Mouse (Mus musculus) ES-E14 (cell line): ENCODE measurements at regions not wholly inside any gene's neighbourhood (a gene's known extent, or its start where the extent isn't known, plus 50 kb on each side); places are given as distances from the start of the nearest gene placed in this dataset.

Source experiments
- DNase-seq: peaks from one replicate; pipeline ENCODE4 v3.0.0-alpha.2; 2013; ENCODE audit warnings: low read depth, low spot score
- H3K27ac ChIP-seq: 2 replicates; pipeline ENCODE4 v1.5.1; 2012; ENCODE audit warnings: low read depth, mild to moderate bottlenecking, low read length, moderate library complexity, mixed read lengths; ENCODE audit not compliant: poor library complexity, insufficient read depth, severe bottlenecking
- H3K36me3 ChIP-seq: 2 replicates; pipeline ENCODE4 v1.6.1; 2012; ENCODE audit warnings: mild to moderate bottlenecking, low read length, moderate library complexity, mixed read lengths; ENCODE audit not compliant: control insufficient read depth, poor library complexity, insufficient read depth, severe bottlenecking
- H3K4me1 ChIP-seq, 2 experiments: fragments of 150-350 bp in 1 of 2; sonication (generic) in 1 of 2; 2 replicates each; pipeline ENCODE4 v1.6.1; 2012; ENCODE audit warnings: low read length in 2 of 2, mild to moderate bottlenecking in 1 of 2, mixed read lengths in 1 of 2; ENCODE audit not compliant: control insufficient read depth in 2 of 2, insufficient read depth in 2 of 2, poor library complexity in 1 of 2
- H3K4me3 ChIP-seq, 2 experiments: fragments of 150-350 bp in 1 of 2; sonication (generic) in 1 of 2; 2 replicates each; pipeline ENCODE4 v1.5.1; 2012; ENCODE audit warnings: low read length in 2 of 2, low read depth in 1 of 2, mild to moderate bottlenecking in 1 of 2, mixed read lengths in 1 of 2; ENCODE audit not compliant: insufficient read depth in 1 of 2, poor library complexity in 1 of 2, severe bottlenecking in 1 of 2
- H3K9ac ChIP-seq: 2 replicates; pipeline ENCODE4 v1.6.1; 2012; ENCODE audit warnings: low read depth, mild to moderate bottlenecking, low read length, mixed read lengths; ENCODE audit not compliant: poor library complexity, insufficient read depth, severe bottlenecking
- H3K9me3 ChIP-seq: fragments of 150-350 bp; sonication (generic); 2 replicates; pipeline ENCODE4 v1.6.1; 2012; ENCODE audit warnings: low read depth, mild to moderate bottlenecking, low read length; ENCODE audit not compliant: control insufficient read depth, insufficient read depth
- CHD2 ChIP-seq: IDR thresholded peaks from 2 replicates; pipeline ENCODE4 v1.6.1; 2014; ENCODE audit warnings: mild to moderate bottlenecking, low read depth, low read length, inconsistent platforms
- HCFC1 ChIP-seq: IDR thresholded peaks from 2 replicates; pipeline ENCODE4 v1.6.1; 2012; ENCODE audit warnings: low read length, inconsistent platforms, borderline replicate concordance; ENCODE audit not compliant: insufficient read depth
- MAFK ChIP-seq: IDR thresholded peaks from 2 replicates; pipeline ENCODE4 v1.6.1; 2014; ENCODE audit warnings: mild to moderate bottlenecking, low read depth, low read length, inconsistent platforms; ENCODE audit not compliant: insufficient read depth
- ZC3H11A ChIP-seq: IDR thresholded peaks from 2 replicates; pipeline ENCODE4 v1.6.1; 2012; ENCODE audit warnings: low read depth, mild to moderate bottlenecking, inconsistent platforms, low read length, borderline replicate concordance
- ZNF384 ChIP-seq: IDR thresholded peaks from 2 replicates; pipeline ENCODE4 v1.6.1; 2012; ENCODE audit warnings: low read depth, low read length, inconsistent platforms
- in situ Hi-C, 2 experiments: fragments of 600-800 bp; cut with MboI; formaldehyde crosslinking; loops; one replicate each; pipeline ENCODE4 v1.15.1; 2025; ENCODE audit warnings: low sequenced_read_pairs in 2 of 2, inconsistent platforms in 1 of 2; ENCODE audit not compliant: unreplicated experiment in 2 of 2

GRCm38 (mm10) chr6:26033392-26033791 lies 224.3 kb upstream of the Pot1a start:
- in situ Hi-C loops = no loop called here
- no peak overlapping the region for H3K4me3 ChIP-seq
- H3K9me3 ChIP-seq = no peaks in the 10 kb centered on the region
- no peaks in the 10 kb centered on the region for H3K4me1 ChIP-seq
- no peak overlapping the region for H3K9ac ChIP-seq
- TF ChIP-seq ZNF384 (no peak), ZC3H11A (no peak), HCFC1 (no peak), CHD2 (no peak), MAFK (no peak)
- H3K27ac ChIP-seq = no peak overlapping the region
- no peaks in the 10 kb centered on the region for H3K36me3 ChIP-seq
- DNase-seq = no peak

- Histone ChIP-seq H3K9ac (no peak overlapping the region), H3K36me3 (no peaks in the 10 kb centered on the region), H3K9me3 (no peaks in the 10 kb centered on the region), H3K4me3 (no peak overlapping the region), H3K27ac (no peak overlapping the region), H3K4me1 (no peaks in the 10 kb centered on the region)
- no peak for TF ChIP-seq CHD2
- in situ Hi-C loops = no loop called here
- no peak for DNase-seq
These were observed 206.3 kb upstream of the Pot1a start for GRCm38 (mm10) chr6:26015388-26015787.

- no peaks in the 10 kb centered on the region for H3K4me1 ChIP-seq
- in situ Hi-C loops = no loop called here
- no peaks in the 10 kb centered on the region for H3K9me3 ChIP-seq
- no peak for TF ChIP-seq ZNF384
- no peaks in the 10 kb centered on the region for H3K36me3 ChIP-seq
- H3K9ac ChIP-seq = no peak overlapping the region
- no peak overlapping the region for H3K4me3 ChIP-seq
- no peak for DNase-seq
- H3K27ac ChIP-seq = no peak overlapping the region
These were observed 185.0 kb upstream of the Pot1a start for GRCm38 (mm10) chr6:25994044-25994443.

- Histone ChIP-seq H3K27ac (no peak overlapping the region), H3K4me3 (no peak overlapping the region), H3K4me1 (no peaks in the 10 kb centered on the region), H3K9me3 (no peaks in the 10 kb centered on the region), H3K9ac (no peak overlapping the region), H3K36me3 (no peaks in the 10 kb centered on the region)
- no peak for DNase-seq
- TF ChIP-seq CHD2 = no peak
- no peak for TF ChIP-seq ZC3H11A
- no peak for TF ChIP-seq ZNF384
- no peak for TF ChIP-seq HCFC1
- no peak for TF ChIP-seq MAFK
- in situ Hi-C loops = no loop called here
These were observed 169.3 kb upstream of the Pot1a start for GRCm38 (mm10) chr6:25978171-25978847.

- no peak for DNase-seq
- H3K4me3 ChIP-seq = no peak overlapping the region
- H3K9ac ChIP-seq = no peak overlapping the region
- no peaks in the 10 kb centered on the region for H3K36me3 ChIP-seq
- TF ChIP-seq MAFK (no peak), HCFC1 (no peak), ZNF384 (no peak), ZC3H11A (no peak), CHD2 (no peak)
- H3K9me3 ChIP-seq = no peaks in the 10 kb centered on the region
- H3K4me1 ChIP-seq = no peaks in the 10 kb centered on the region
- no peak overlapping the region for H3K27ac ChIP-seq
- in situ Hi-C loops = no loop called here
These were observed 156.4 kb upstream of the Pot1a start for GRCm38 (mm10) chr6:25965452-25965851.
